Mouse (Mus musculus) brain, embryonic 18.5 days (tissue): ENCODE results near the gene Lingo2.
A peak's percentile ranks its signal among the peaks of the same experiment; 100 is the strongest.

Experiments
- DNase-seq: peaks from one replicate; pipeline ENCODE4 v3.0.0-alpha.2; 2012; ENCODE audit warnings: low read depth, low spot score

Lingo2 gene

DNA sequence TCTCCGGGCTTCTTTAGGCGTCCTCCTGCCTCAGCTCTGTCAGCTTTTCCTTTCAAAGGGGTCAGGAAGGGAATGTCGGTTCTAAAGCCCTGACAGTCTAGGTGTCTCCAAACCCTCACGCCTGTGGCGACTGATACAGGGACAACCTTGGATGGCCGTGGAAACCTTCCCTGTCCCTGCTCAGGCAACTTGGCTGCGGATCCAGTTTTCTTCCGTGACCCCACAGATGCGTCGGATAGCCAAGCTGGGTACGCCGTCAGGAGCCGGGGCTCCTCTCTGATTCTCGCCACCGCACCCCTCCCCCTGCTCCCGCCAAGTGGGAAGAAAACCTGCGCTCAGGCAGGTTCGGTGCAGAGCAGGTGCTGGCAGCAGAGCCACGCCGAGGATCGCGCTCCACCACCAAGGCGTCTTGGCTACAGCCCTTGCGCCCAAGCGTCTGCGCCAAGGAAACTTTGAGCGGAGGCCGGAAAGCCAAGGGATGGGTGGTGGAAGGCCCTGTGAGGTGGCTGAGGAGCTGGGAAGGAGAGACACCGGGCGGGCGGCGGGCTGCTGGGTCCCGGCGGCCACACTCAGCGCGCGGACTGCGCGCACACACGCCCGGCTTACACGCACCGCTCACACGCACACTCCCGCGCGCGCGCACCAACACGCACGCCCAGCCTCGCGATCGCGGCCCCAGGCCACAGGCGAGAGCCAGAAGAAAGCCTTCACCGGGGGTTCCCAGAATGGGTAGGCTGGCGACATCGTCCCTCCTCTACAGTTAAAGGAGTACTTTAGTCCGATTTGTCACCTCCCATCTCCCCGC is at the start of gene Lingo2:
Gene Lingo2, minus strand, starts transcription at position 598 of the 805 bp plus-strand sequence.
- no peak for DNase-seq

DNA sequence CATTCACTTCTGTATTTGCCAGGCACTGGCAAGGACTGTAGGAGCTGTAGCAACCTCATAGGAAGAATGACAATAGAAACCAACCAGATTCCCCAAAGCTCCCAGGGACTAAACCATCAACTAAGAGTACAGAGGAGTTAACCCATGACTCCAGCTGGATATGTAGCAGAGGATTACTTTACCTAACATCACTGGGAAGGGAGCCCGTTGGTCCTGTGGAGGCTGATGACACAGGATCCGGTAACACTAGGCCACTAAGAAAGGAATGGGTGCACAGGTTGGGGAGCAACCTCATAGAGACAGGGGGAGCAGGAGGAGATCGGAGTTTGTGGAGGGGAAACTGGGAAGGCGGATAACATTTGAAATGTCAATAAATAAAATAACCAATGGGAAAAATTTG is 21.8 kb upstream of the Lingo2 start:
- DNase-seq, result no peak

DNA sequence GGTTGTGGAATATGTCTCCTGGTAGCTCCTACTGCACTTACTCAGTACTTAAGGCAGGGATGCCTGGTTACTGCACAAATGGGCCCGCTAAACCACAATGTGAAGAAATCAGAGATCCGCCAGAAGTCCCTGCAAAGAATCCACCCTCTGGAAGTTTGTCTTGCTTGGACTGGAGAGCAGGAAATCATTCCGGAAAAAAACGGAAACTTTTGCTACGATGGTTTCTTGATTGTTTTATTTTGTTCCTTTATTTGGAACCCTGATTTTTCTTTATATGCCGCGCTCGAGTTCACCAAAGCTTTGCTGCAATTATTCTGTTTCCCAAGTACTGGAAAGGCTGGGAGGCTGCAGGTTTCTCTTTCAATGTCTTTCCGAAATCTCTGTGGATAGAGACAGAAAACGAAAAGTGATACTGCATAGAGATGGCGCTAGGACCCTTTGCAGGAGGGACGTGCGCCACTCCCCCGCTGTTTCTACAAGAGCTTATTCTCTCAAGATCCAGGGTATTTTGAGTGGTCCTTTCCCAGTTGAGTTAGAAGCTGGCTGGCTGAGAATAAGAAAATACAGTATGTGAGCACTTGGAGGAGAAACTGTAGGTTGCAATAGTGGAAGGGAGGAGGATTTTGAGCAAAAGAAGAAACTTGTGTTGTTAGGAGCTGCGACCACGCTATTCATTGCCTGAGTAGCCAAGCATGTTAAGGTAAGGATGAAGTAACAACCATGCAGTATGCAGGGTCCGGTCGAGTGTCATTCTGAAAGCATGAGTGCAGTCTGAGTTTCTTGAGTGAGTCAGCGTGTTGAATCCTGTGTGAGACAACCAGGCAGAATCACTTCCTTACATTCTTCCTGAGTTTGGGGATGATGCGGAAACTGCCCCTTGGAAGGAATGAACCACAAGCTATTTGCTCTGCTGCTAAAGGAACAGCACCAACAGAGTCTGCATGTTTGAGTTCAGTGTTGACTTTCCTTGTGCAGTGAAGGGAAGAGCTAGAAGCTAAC is 1.2 kb upstream of the Lingo2 start:
- peak; percentile 63 for DNase-seq

DNA sequence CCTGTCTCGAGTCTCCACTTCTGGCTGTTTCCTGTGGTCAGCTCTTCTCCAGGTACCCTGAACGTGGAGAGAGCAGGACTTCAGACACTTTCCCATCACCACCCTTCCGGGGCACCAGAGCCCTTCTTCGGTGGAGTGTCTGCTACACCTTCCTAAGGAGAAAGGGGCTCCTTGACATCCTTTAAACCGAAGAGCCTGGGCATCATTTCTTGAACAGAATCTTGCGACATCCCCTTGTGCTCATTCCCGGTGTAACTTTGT is 338 bp upstream of the Lingo2 start:
- DNase-seq, result no peak

DNA sequence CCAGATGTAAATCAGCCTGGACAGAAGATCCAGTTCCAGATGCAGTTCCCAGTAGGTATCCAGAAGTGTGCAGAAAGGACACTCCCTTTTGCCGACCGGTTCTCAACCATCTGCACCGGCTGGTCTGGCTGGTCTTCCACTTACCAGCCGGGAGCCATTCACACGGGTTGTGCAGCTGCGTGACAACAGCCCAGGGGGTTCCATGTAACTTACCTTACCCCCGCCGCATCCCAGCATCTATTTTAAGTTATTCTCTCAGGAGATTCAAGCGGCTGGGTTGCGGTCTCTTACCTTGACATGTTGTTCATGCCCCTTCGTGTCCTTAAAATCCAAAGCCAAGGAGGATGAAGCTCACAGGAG is 777 bp downstream of the Lingo2 start:
- DNase-seq, result no peak

DNA sequence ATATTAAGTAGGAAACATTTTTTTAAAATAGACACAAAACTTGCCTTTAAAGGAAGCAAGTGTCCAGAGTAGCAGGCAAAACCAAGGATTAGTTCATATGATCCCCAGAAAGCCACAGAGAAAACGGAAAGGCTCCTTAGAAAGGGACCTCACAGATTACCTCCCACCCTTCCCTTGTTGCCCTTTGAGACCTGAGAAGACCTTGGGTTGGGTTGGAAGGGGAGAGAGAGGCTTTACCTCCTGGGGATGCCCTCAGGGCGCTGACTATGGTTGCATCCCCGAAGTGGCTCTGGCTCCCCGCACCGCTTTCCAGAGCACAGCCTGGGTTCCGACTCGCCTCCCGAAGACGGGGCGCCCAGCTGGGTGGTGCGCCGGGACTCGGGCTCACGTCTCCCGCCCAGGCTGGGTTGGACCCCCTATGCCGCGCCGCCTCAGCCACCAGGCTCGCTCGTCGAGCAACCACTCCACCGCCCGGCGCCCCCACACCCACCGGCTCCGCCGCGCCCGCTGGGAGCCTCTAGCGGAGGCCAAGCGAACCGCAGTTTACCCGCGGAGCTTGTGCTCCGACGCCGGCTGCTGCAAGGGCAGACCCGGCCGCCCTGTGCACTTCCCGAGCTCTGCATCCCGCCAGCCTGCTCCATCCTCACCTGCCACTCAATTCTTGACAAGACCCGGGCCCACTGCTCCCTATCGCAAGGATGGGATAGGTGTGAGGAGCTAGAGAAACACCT is 1.4 kb downstream of the Lingo2 start:
- DNase-seq, result no peak

DNA sequence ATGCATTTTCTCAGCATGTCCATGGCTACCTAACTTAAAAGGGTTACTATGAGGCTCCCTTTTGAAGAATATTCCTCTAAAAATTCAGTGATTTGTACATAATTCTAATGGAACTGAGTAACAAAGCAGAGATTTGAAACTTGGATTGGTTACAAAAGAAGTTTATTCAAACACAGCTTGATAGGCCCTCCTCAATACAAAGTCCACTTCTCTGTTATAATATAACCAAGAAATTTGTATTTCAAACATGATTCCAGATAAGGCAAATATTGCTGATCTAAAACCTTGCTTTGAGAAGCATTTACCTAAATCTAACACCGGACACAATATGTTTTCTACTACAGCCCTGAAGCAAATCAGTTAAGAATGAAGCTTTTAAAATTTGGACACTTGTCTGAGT is 60.7 kb downstream of the Lingo2 start:
- no peak for DNase-seq

DNA sequence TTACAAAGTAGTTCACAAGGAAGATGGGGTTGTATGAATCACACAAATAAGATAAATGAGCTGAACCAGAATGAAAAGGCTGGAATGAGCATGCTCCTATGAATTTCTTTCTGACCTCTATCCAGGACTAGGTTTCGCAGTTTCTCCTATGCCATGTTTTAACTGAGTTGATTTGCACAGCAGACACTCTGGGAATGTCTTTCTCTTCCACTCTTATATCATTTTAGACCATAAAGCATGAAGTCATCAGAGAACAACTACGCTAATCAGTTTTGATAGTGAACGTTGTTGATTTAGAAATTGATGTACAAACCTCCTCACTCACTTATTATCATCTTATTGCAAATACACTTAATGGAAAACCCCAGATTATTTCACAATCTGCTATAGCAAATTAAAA is 61.2 kb downstream of the Lingo2 start:
- DNase-seq, result no peak

DNA sequence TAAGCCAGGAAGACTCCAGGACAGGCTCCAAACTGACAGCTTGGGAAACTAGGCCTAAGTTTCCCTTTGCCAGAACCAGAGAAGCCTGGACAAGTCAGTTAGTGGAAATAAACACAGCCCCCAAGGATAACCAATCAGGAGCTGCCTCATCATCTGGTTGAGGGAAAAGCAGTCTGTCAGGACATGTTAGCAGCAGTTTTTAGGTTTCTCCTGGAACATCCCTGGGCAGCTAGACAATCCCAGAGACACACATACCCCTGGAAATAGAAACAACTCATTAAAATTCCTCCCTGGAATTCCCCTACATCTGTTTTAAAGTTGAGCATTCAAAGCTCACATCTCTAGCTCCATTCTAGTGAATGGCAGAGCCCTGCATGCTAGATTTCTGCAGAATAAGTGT is 76.8 kb downstream of the Lingo2 start:
- DNase-seq, result no peak

DNA sequence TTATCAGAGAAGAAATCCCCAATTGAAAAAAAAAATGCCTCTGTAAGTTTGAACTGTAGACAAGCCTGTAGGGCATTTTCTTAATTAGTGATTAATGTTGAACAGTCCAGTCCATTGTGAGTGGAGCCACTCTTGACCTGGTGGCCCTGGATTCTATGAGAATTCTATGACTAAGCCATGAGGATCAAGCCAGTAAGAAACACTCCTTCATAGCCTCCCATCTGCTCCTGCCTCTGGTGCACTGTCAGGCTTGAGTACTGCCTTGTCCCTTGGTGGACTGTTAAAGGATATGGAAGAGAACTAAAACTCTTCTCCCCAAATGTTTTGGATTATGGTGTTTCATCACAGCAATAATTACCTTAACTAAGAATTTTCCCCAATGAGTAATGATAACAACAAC is 126.6 kb downstream of the Lingo2 start:
- no peak for DNase-seq

DNA sequence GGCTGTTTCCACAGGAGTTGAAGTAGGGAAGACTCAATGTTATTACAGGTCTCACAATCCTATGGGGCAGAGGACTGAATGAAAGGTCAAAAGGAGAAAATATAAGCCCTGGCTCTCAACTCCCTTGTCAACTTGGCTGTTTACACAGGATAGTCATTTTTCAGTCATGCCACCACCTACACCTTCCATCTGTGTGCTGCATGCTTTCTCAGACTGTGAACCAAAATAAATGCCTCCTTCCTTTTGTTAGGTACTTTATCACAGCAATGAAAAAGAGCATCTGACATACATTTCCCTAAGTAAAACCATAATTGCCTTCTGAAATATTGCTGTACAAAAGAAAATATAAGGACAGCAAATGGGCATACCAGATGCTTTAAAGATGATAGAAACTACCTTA is 129.6 kb downstream of the Lingo2 start:
- no peak for DNase-seq

DNA sequence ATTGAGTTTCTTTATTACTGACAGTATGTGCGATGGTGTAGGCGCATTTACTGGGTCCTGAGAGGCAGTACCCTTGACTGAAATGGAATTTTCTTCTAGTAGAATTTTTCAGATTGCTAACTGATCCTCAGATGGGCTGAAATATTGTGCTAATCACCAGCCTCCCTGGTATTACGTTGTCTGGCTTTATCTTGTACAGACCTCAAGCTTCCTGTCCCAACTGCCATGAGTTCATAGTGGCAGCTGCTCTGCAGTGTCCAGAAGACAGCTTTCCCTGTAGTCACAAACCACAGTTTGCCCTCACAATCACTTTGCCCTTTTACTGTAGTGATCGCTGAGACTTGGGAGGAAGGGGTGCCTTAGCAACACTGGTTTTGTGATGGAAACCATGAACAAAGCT is 176.5 kb downstream of the Lingo2 start:
- no peak for DNase-seq

DNA sequence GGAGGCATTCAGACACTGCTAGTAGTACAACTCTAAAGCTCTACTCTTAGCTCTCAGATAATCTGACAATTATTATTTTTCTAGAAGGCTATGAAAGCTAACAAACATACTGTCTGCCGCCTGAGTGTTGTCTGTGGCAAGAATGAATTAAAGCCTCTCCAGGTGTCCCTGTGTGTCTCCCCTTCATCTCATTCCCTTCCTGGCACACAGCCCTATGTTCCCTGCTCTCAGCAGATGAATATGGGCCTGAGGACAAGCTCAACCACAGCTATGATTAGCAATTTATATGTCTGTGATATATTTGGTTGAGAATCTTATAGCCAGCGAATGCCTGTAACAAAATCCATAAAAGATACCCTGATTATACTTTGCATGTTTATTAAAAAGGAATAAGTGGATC is 220.9 kb downstream of the Lingo2 start:
- no peak for DNase-seq

DNA sequence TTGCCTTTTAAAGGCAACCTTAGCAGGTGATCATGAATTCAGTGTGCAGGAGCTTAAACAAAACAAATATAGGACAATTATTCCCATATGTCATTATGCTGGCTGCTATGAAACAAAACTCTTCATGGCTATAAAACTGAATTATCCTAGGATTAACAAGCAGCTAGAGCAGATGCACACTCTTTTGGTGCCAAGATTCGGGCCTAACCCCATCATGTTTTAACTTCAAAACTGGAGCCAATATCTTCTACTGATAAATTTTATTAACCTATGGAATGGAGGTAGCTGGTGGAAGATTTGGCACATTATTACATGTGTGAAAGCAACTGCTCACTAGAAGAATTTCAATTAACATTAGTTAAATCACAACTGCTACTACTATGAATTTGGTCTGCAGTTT is 235.1 kb downstream of the Lingo2 start:
- no peak for DNase-seq

DNA sequence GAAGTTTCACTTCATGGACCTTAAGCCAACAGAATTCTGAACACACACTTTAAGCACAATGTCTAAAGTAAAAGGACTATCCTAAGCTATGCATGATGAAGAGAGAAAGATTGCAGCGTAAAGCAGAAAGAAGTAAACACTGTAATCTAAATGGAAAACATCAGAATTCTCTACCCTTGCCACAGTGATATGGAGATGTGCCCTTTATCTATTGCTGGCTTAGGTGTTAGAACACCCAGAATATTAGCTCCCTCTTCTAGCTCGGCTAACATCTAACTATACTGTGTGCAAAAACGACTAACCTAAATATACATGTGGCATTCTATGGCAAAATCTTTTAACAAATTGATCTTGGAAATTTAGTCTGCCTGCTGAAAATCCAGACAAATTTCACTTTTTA is 252.7 kb downstream of the Lingo2 start:
- DNase-seq, result no peak

DNA sequence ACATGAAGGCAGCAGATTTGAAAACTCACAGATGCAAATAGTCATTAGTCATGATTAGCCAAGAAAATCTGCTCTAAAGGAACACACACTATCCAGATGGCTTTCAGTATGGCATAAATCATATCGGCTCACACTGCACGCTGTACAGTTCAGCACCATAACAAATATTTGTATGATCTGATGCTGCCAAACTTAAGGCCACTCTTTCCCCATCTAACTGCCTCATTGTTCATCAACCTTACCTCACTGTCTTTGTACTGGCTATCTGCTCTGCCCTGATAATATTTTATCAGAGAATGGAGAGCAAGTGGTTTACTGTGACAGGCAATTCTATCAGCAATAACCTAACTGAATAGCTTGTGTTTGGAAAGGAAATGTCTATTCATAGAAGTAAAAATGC is 254.7 kb downstream of the Lingo2 start:
- DNase-seq, result no peak

DNA sequence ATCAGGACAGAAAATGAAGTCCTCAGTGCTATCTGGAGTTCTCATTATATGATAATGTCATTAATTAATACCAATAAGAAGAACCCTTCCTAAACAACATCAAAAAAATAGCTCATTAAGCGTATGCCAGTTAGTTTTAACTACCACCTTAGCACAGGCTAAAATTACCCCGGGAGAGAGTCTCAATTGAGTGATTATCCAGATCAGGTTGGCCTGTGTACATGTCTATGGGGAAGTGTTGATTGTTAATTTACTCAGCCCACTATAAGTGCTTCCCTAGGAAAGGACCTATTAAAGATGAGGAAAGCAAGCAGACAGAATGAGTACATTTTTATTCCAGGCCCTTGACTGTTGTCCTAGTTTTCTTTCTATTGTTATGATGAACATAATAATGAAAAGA is 291.6 kb downstream of the Lingo2 start:
- DNase-seq, result no peak

DNA sequence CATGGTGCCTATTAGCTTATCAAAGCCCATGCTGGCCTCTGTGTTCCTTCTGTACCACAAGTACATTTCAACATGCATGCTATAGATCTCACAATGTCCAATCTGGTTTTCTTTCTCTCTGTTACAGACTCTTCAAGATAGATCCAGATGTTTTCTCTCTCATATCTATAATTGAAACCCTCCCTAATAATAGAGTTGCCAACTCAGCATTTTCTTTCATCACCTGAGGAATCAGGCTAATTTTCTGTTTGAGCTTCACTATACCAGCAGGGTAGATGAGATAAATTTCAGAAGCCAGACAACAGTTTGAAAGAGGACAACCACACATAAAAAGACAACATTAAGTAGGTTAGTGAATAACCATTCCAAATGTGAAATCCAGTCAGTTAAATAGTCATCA is 303.8 kb downstream of the Lingo2 start:
- DNase-seq, result no peak

DNA sequence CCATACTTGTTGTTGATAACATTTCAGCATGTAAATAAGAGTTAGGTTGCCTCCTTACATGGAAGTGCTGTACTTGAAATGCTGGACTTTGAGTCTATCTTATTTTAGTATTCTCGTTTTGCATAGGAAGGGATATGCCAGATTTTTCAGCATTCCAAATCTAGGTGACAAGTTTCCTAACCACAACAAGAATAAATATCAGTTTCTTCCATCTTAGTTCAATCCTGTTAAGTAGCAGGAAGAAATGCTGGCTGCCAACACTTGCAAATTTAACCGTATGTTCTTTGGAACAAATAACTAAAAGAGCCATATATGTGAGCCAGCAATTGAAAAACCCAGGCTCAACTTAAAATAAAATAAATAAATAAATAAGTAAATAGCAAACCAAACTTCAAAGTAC is 315.9 kb downstream of the Lingo2 start:
- DNase-seq, result peak; percentile 28

DNA sequence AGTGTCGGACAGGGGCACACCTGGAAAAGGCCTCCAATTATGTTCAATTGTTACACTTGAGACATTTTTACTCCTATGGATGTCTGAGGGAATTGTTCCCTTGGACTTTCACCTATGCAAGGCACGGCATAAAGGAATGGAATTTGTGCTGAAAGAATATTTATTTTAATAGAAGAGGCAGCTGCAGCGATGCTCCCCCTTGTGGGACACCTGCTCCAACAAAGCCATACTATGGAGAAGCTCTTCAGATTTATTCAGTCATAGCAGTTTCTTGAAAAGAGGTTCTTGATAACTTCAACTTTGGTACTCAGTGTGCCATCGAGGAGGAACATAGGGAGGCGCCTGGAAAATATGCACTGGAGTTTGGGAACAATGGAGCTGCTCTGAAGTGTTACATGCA is 374.7 kb downstream of the Lingo2 start:
- DNase-seq, result no peak

DNA sequence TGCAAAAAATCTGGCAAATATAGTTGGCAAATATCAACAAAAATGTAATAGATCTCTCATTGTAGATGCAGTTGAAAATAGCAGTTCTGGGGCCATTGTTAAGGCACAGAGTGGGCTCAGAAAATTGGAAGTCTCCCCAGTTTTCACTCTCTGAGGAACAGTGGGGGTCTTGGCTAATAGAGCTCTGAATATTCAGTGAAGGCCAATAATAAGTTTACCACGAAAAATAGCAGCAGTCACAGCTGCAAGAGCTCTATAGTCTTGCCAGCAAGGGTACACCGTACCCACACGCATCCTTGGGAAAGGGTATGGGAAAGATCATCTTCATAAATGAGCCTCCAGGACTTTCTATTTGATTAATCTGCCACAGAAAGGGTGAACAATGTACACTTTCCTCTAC is 375.3 kb downstream of the Lingo2 start:
- DNase-seq, result no peak

DNA sequence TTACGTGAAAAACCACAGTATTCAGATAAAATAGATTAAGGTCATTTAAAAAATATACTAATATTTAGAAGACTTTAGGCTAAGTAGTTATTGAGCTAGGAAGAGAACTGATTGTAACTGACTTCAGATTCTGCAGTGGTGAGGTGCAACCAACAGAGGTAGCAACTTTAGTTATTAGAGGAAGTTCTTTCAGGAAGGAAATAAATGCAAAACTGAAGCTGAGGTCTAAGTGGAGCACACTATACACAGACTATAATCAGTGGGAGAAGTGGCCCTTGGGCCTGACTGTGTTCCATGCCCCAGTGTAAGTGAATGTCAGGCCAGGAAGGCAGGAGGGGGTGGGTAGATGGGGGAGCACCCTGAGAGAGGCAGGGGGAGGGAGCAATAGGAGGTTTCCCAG is 385.0 kb downstream of the Lingo2 start:
- no peak for DNase-seq
